Mouse (Mus musculus): ENCODE data around the gene Leprot.

GRCm38 (mm10) chr4:101603635-101604034, 43.9 kb upstream of the Leprot start:
- TF ChIP-seq MAX (IDR thresholded peaks at IDR 0.05; ENCODE audit: low read depth) (no peak), POLR2A (IDR thresholded peaks at IDR 0.05; ENCODE audit: insufficient read length, low read depth) (no peak), USF1 (IDR thresholded peaks at IDR 0.05; ENCODE audit: low read depth) (no peak), TCF12 (IDR thresholded peaks at IDR 0.05; ENCODE audit: insufficient read depth, poor library complexity, severe bottlenecking) (no peak), REST (IDR thresholded peaks at IDR 0.05; ENCODE audit: insufficient read depth, insufficient read length) (no peak), E2F4 (IDR thresholded peaks at IDR 0.05; ENCODE audit: insufficient read depth) (no peak), POLR2AphosphoS2 (IDR thresholded peaks at IDR 0.05; ENCODE audit: insufficient read length, low read depth) (no peak), MYOD1 (IDR thresholded peaks at IDR 0.05; ENCODE audit: control insufficient read depth in 1 of 3, insufficient read length in 2 of 3, low read depth in 2 of 3) (no peak), TCF3 (IDR thresholded peaks at IDR 0.05; ENCODE audit: insufficient read length, low read depth) (no peak), CEBPB (IDR thresholded peaks at IDR 0.05; ENCODE audit: insufficient read depth, poor library complexity, severe bottlenecking) (no peak), SRF (IDR thresholded peaks at IDR 0.05; ENCODE audit: control insufficient read depth, insufficient read length, low read depth) (no peak)
